Mouse (Mus musculus) cerebellum, postnatal 25 days (tissue): ENCODE results near the gene Gm5901.
"Not testable (repeated sequence)": the region's sequence is repeated elsewhere in the genome, so short reads cannot be mapped to it uniquely, and the experiment has no call there.

Experiments used
- DNase-seq, 2 experiments: peaks; one replicate each; pipeline ENCODE4 v3.0.0; 2021; ENCODE audit warnings: mixed read lengths in 2 of 2

Gm5901 gene

GRCm38 (mm10) chr7:105374866-105375265, at the start of gene Gm5901:
Gm5901 (plus strand) TSS chr7:105375038.
- no peak for DNase-seq

DNA sequence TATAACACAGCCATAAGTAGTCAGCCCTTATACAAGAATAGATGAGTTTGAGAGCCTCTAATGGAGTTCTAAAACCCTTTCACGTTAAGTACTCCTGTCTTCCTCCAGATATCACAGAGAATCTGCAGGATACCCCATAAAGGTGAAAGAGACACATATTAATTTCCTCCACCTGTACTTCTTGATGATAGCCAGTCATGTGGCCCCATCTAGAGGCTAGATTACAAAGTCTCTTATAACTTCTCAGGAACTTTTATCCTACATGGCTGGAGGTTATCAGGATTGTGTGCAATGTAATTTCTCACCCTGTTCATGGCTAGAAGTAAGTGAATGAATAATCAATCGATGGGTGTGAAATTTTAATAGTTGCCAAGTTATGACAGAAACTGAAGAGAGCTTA, 49.5 kb upstream of the Gm5901 start:
- no peak for DNase-seq

DNA sequence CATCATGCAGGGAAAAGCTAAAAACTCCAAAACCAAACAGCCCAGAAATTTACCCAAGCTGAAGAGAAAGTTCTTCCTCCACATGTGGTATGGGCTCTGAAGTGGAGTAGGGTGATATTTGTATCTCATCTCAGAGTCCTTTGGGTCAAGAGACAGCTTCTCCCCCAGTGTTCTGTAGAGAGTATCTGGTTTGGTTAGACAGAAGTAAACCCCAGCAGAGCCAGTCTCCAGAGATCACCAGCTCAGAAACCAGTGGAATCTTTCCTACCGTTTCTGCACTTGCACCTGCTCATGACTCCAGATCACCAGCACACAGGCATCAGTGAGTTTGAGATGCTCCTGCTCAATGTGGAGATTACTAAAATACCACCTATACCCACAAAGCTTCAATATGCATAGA, 40.8 kb upstream of the Gm5901 start, which contains the start of gene Olfr690:
Olfr690 (minus strand) TSS at position 101 of the 400 bp plus-strand sequence.
- no peak for DNase-seq

DNA sequence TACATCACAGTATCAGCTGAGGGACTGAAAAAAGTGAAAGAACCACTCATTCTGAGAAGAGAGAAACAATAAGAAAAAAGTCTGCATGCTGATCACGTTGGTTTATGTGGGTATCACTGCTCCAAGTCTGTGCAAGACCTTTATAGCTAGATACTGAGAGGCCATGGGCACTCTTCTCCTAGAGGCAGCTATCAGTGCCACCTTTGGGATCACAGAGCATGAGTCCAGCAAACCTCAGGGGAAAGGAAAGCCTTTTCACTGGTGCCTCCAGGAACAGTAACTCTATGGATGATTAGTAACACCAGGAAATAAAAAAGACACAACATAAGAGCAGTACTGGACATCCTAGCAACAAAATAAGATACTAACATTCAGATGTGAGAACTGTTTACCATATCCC, 32.7 kb upstream of the Gm5901 start, which contains the start of gene Olfr691:
Olfr691 (minus strand) TSS at position 101 of the 400 bp plus-strand sequence.
- no peak for DNase-seq

GRCm38 (mm10) chr7:105342752-105343151, 32.1 kb upstream of the Gm5901 start:
- no peak for DNase-seq

GRCm38 (mm10) chr7:105356064-105356463, 18.8 kb upstream of the Gm5901 start:
- not testable (repeated sequence) for DNase-seq

GRCm38 (mm10) chr7:105356487-105356886, 18.4 kb upstream of the Gm5901 start:
- DNase-seq: not testable (repeated sequence)

GRCm38 (mm10) chr7:105361713-105362112, 13.1 kb upstream of the Gm5901 start:
- DNase-seq: no peak

- no peak for DNase-seq
These were observed 7.6 kb upstream of the Gm5901 start for GRCm38 (mm10) chr7:105367268-105367667.

DNA sequence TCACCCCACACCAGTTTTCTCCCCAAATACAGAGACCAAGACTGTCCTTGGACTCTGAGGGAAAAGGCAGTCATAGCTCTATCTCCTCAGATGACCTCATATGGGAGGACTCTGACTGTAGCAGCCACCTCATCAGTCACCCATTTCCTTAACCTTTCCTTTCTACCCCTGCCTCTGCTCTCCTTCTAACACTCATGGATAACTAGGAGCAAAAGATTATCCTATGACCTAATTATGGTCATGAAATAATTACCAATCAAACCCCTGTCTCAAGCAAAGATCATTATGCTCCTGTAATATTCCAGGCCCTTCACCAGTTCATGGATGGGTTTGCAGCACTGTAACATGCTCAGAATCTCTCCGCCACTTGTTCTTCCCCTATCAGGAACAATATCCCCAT, 6.9 kb upstream of the Gm5901 start, which contains the start of gene Olfr692:
Olfr692 (plus strand) TSS at position 301 of the 400 bp plus-strand sequence.
- DNase-seq: no peak

DNA sequence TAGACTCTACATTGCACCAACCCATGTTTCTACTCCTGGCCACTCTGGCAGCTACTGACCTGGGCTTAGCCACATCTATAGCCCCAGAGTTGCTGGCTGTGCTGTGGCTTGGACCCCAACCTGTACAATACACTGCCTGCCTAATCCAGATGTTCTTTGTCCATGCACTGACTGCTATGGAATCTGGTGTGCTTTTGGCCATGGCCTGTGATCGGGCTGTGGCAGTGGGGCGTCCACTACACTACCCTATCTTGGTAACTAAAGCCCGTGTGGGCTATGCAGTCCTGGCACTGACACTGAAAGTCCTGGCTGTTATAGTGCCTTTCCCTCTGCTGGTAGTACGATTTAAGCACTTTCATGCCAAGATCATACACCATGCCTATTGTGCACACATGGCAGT, 6.3 kb upstream of the Gm5901 start:
- DNase-seq: no peak

DNA sequence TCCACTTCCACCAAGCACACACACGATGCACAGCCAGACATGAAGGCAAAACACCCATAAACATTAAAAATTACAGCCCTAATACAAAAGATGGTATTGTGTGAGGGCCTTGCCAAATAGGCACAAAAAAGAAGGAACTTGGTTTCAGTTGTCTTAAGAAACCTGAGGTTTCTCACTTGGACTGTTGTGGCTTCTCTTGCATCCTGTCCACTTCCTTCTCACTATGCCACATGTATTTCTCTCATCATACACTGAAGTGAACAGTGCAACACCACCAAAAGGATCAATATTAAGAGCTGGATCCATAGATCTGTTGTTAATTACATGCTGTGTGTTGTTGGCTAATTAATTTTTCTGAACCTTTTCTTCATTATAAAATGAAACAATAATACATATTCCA, 1.9 kb upstream of the Gm5901 start:
- DNase-seq: no peak

GRCm38 (mm10) chr7:105373509-105373908, 1.3 kb upstream of the Gm5901 start:
- peak; percentile 17 to 61 for DNase-seq

- no peak for DNase-seq
These were observed 862 bp upstream of the Gm5901 start for GRCm38 (mm10) chr7:105373976-105374375.

DNA sequence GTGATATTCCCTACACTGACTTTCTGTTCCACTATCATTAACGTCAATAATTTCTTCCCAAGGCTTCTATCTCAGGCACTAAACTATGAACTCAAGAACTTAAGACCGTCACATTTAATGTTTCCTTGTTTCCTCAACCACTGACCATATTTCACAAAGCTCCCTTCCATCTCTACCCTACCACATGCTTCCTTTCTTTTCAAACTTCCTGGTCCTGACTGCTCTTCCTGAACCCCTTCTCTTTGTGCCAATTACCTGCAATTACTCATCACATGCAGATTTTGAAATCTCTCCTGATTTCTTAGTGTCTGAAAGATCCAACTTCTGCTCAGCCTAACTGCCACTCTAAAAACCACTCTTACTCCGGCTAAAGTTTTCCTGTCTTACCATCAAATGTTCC, 5.5 kb downstream of the Gm5901 start:
- no peak for DNase-seq

- no peak for DNase-seq
These were observed 12.9 kb downstream of the Gm5901 start for GRCm38 (mm10) chr7:105387696-105388095.

GRCm38 (mm10) chr7:105390236-105390635, 15.4 kb downstream of the Gm5901 start:
- DNase-seq: no peak

GRCm38 (mm10) chr7:105394606-105395005, 19.8 kb downstream of the Gm5901 start:
- DNase-seq: peak; percentile 66 to 74

DNA sequence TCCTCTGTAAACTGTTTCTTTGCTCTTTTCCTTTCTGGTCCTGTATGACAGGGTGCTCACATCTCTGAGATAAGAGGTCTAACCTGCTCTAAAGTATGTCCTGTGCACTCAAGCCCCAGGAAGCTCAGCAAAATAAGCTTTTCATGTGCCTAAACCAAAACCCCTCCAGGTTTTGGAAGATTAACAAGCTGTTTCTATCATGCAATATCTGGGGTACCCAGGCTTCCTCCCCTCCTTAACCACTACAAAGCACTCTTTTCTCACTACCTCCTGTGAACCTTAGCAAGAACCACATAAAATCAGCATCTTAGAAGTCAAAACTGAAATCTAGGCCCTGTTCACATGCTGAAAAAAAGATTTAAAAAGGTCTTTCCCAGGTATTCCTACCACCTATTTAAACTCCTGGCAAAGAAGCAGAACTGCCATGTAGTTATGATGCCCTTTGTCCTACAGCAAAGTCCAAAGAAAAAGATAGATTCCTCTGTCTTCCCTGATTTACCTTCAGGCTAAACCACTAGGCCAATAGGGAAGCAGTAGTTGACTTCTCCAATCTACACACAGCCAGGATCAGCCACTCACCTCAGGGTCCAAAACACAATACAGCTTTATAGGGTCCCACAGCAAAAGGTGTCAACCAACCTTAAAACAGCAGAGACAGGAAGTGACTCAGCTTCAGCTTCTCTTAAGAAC, 20.4 kb downstream of the Gm5901 start:
- DNase-seq: no peak

DNA sequence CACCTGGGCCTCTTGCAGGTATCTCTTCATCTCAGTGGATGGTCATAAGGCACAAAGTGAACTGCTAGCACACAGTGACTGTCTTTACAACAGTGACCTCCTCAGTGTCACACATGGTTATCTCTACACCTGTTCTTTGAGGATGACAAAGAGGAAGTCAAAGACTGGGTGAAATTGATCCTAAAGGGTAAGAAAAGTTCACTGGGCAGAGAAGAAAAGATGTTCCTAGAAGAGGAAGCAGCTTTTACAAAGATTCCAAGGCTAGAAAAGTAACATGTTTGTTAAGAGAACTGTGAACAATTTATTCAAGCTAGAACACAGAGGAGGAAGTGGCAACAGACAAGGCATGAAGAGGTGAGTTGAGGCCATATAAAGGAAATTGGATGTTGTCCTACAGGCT, 21.3 kb downstream of the Gm5901 start:
- no peak for DNase-seq

GRCm38 (mm10) chr7:105399058-105399934, 24.5 kb downstream of the Gm5901 start:
- no peak for DNase-seq

DNA sequence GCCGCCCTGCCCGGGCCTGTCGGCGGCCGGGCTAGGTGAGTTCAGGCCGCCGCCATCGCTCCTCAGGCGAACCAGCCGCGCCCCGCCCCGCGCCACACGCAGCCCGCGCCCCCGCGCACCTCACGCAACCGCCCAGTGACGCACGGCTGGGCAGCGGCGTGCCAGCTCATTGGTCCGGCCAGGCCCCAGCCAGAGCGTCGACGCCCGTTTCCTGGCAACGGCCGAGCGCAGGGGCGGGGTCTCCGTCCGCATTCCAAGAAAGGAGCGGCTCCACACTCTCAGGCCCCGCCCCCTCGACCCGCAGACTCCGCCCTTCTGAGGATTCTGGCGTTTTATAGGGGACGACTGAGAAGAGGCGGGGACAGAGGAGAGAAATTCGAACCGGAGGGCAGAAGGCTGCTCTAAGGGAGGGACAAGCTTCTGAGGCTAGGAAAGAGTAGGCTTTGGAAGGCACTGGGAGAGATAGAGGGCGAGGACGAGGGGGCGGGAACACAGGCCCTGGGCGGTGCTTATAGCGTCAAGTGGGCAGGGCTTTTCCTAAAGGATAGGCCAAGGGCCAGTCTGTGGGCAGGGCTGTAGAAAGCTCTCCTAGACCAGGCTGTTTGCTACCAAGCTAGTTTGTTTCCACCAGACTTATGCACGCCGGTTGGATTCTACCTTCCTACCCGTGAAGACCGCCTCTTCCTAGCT, 25.2 kb downstream of the Gm5901 start, which contains the start of gene Fam160a2:
Fam160a2 (minus strand) TSS at position 120 of the 690 bp plus-strand sequence.
- DNase-seq: peak; percentile 100

- DNase-seq: no peak
These were observed 29.4 kb downstream of the Gm5901 start, which contains the start of gene Cnga4 for GRCm38 (mm10) chr7:105404268-105404667. Cnga4 (plus strand) TSS chr7:105404568.
